Mouse (Mus musculus) frontal cortex, adult (tissue): Measurements from ENCODE around the gene Lrrfip2.

Source experiments
- ATAC-seq: cut with Nextera tagmentation; 2 replicates; pipeline ENCODE4 v1.9.2; 2017; ENCODE audit warnings: mild to moderate bottlenecking, moderate library complexity, mixed read lengths; ENCODE audit not compliant: low TSS enrichment

The Lrrfip2 gene

GRCm38 (mm10) chr9:111117126-111117642 lies at the start of gene Lrrfip2:
Lrrfip2 (plus strand) TSS chr9:111117592.
- no peak for ATAC-seq

DNA sequence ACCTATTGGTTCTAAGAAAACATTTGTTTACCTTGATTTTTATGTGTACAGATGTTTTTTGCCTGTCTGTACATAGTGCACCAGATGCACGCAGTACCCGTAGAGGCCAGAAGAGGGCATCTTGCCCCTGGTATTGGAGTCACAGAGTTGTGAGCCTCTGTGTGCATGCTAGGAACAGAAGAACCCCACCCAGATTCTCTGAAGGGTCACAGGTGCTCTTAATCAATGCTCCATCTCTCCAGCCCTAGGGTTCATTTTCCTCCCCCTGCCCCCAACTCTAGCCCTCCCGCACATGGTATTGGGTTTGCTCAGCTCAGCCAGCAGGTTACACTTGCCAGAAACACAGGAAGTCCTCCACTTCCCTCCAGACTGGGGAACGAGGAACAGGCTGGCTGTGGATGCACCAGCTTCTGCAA lies 46.8 kb upstream of the Lrrfip2 start:
- ATAC-seq = no peak

GRCm38 (mm10) chr9:111072175-111072574 lies 45.2 kb upstream of the Lrrfip2 start:
- ATAC-seq = peak; percentile 52; the same call in 1 of the 2 replicates

DNA sequence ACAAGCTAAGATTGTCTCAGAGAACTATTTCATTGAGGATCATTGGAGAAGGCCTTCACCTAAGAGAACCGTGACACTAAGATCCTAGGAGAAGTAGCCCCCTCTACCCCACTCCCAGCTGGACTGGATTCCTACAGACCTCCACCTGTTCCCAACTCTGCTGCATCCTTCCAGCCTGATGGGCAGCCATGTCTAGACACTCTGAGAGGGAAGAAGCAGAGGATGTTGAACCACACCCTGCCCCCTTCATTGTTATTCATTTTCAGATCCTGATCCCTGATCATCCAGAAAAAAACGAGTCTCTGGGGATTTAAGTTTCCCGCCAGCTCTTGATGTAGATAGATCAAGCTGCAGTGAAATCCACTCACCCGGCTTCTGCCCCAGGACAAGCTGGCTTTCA lies 44.4 kb upstream of the Lrrfip2 start:
- ATAC-seq = no peak

DNA sequence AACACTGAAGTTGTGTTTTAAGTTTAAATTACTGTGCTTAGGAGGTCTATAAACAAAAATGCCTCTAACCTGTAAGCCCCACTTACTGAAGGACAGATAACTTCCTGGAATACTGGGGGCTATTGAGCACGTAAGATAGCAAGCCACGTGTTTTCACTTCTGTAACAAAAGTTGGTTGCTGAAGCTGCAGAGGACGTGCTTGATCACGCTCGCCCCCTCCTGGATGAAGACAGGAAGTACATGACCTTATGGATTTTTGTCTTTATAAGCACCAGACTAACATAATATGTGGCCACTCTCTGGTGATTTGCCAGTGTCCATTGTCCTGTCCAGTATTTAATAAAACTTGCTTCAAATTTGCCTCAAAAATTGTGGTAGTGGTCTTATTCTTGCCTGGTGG lies 39.6 kb upstream of the Lrrfip2 start:
- ATAC-seq = no peak

DNA sequence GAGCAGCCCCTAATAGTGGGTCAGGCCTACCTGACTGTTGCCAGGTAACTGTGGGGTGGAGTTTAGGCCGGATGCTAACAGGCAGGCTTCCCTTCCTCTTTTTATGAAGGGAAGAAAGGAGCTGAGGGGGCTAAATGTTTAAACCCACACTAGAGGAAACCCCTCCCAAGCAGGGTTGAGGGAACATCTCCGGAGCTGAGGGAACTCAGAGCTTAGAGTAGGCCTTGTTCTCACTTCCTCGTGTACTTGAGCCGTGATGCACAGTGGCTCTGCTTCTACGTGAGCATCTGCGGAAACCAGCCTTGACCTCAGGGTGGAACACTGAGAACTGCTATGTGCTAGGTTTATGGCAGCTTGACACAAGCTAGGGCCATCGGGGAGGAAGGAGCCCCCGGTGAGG lies 36.6 kb upstream of the Lrrfip2 start:
- no peak for ATAC-seq

DNA sequence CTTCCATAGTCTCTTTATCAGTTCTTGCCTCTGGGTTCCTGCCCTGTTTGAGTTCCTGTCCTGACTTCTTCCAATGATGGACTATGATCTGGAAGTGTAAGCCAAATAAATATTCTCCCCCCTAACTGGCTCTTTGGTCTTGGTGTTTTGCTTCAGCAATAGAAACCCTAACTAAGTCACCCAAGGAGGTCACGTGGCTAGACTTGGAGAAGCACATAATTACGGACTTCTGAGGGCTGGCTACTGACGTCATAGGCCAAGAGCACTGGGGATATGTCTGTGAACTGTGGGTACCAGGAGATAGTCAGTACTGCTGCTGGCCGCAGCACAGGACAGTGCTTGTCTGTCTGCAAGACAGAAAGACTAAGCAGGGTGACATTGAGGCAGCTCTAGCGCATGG lies 35.6 kb upstream of the Lrrfip2 start:
- no peak for ATAC-seq

DNA sequence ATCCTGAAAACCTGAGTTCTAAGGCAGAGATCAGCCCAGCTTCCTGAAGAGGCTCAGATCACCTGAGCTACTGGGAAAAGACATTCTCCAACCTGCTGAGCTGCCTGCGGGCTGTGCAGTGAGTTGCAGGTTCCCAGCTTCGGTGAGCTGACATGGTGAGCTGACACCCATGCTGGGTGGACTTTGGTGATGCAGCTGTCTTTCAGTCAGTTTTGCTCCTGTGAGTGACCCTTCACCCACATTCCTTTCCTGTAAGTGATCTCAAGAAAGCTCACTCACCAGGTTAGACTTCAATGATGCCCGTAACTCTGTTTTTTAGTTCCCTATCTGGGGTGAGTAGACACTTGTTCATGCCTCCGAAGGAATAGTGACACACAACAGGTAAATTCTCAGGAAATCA lies 32.1 kb upstream of the Lrrfip2 start:
- ATAC-seq = no peak

- no peak for ATAC-seq
Measured at GRCm38 (mm10) chr9:111086137-111086536, 31.3 kb upstream of the Lrrfip2 start.

- ATAC-seq = no peak
Measured at GRCm38 (mm10) chr9:111086995-111087606, 30.3 kb upstream of the Lrrfip2 start.

- no peak for ATAC-seq
Measured at GRCm38 (mm10) chr9:111087960-111088359, 29.4 kb upstream of the Lrrfip2 start.

DNA sequence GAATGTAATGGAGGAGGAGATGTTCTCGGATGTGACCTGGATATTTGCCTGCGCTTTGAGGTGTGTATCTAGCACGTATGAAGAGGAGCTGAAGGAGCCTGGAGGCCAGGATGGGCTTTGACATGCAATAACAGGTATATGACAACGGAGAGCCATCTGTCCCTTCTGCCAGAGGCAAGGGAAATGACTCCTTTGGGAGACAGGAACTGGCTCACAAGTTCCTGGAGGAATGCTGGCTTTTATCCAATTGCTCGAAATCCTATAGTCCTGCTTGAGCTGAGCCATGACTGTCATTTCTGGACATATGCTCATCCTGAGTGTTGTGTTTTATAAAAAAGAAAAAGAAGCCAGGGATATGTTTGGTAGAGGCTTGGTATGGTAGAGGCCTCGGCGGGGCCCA lies 28.5 kb upstream of the Lrrfip2 start:
- no peak for ATAC-seq

DNA sequence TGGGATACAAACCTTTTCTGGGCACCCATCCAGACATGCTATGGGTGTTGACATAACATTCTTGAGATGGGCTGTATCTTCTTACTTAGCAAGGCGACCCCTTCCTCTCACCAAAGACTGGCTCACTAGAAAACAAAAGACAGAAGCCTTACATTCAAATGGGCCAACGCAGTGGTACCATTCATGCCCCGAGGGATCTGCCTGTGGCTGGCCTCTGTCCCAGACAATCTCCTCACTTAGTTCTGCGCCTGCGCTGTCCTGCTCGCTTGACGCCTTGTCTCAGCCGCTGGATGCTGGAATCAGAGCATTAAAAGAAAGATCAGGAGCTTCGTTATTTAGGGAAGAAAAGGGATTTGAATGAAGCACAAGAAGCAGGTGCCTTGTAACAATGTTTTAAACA lies 24.7 kb upstream of the Lrrfip2 start:
- no peak for ATAC-seq

DNA sequence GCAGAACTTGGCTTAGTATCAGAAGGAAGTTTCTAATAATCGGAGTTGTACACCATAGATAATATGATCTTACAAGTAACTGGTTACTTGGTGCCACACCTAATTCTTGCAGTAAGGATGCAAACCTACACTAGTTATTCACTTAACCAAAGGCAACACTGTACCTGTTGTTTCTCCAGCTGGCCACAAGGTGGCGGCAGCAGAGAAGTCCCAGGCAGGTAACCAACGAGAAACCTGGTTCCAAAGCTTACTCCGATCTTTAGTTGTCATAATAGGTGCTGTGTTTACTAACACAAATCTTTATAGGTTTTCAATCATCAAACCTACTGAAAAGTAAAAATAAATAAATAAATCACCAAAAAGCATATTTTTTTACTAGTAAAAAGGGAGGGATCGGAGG lies 24.3 kb upstream of the Lrrfip2 start:
- peak; percentile 31; the same call in 1 of the 2 replicates for ATAC-seq

DNA sequence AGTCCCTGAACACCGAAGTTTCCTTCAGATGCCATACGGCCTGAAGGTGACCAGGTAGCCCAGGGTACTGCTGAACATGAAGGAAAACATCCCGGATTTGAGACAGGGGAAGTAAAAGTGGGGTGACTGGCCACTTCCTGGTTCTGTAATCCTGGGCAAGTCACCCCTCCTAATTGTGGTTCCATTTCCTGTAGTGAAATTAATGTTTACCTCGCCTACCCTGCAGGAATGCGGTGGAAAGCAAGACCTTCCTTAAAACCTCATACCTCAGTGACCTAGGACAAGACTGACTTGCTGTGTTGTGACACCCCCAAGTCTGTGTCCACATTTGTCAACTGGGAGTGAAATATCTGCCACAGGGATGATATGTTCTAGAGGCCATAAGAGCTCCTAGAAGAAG lies 22.8 kb upstream of the Lrrfip2 start:
- no peak for ATAC-seq

- no peak for ATAC-seq
Measured at GRCm38 (mm10) chr9:111095710-111096109, 21.7 kb upstream of the Lrrfip2 start.

- ATAC-seq = no peak
Measured at GRCm38 (mm10) chr9:111096419-111097326, 20.7 kb upstream of the Lrrfip2 start.

GRCm38 (mm10) chr9:111097543-111097942 lies 19.8 kb upstream of the Lrrfip2 start:
- no peak for ATAC-seq

DNA sequence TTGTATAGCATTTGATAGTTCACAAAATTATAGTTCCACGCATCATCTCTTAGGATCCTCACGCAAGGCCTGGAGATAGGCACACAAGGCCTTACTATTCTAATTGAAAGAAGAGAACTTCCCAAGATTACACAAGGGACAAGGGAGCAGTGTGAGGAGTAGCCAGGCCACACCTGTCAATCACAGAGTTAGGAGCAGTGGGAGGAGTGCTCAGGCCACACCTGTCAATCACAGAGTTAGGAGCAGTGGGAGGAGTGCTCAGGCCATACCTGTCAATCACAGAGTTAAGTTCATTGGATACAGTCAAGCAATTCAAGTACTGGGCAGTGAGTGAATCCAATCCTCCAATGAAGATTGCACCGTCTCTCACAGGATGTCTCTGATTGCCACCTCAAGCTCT lies 17.0 kb upstream of the Lrrfip2 start:
- ATAC-seq = no peak

- ATAC-seq = no peak
Measured at GRCm38 (mm10) chr9:111103293-111103692, 14.1 kb upstream of the Lrrfip2 start.

DNA sequence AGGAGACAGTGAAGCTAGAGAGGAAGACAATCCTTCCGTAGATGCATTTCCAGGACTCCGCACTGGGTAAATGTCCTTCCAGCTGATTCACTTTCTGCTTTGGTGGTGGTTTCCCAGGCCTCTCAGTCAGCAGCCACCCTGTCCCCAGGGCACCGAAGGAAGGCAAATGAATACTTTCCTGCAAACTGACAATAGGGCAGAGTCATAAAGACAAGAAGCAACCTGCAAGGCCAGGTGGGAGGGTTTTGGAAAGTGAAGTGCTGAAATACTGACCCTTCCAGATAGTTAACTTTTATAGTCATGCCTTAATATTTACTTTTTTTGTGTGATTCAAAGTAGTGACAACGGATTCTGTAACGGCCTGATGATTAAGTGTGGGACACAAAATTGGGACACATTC lies 13.5 kb upstream of the Lrrfip2 start:
- no peak for ATAC-seq

DNA sequence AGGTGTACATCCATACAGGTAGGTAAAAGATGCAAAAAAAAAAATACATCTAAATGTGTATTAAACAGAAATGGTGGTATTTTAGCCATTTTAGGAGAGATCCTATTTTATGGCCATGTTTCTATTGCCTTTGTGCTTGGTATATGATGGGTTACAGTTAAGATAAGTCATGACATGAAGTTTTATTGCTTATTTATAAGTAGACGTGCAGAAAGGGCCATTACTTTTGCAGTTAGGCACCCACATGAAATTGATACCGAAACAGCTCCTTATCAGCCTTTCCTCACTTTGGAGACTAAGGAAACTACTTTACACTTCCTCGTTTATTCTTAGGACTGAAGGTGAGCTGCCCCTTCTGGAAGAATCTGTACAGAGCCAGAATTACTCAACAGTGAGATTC lies 9.5 kb upstream of the Lrrfip2 start:
- no peak for ATAC-seq

GRCm38 (mm10) chr9:111117794-111118251 lies 431 bp downstream of the Lrrfip2 start:
- ATAC-seq = peak; percentile 89
